ENCODE assay signal across 24 mouse cellular contexts in the genomic region with DNA sequence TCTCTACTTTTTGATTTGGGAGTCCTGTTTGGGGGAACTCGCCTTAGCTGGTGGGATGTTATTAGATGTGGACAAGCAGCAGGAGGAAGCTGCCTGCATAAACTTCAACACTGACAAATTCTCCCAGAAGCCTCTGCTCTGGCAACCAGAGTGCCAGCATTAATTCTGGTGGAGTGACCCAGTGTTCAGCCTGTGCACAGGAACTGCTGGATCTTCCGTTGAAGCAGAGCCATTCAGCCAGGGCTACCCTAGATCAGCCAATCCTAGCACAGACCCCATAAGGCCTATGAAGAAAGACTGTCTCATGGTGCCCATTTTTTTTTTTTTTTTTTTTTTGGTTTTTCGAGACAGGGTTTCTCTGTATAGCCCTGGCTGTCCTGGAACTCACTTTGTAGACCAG.
"Had no signal": no experiment of that assay in that cellular context is flagged by ENCODE, and none has a peak within 500 bp of the region (broad histone marks: within the 10 kb centered on the region; RNA-seq: fewer than 3 reads in every experiment).

No protein-coding gene starts in this region.

- H3K9me3 ChIP-seq: limb, embryonic 12.5 days; limb, embryonic 15.5 days; lung, embryonic 15.5 days; neural tube, embryonic 13.5 days had no signal

- ATAC-seq: intestine, embryonic 16.5 days; liver, postnatal 0 days; midbrain, embryonic 16.5 days had no signal

- H3K4me2 ChIP-seq: limb, embryonic 12.5 days; limb, embryonic 15.5 days; liver, embryonic 11.5 days; lung, embryonic 15.5 days; neural tube, embryonic 13.5 days had no signal

- H3K9ac ChIP-seq: limb, embryonic 12.5 days; limb, embryonic 15.5 days; liver, embryonic 14.5 days; liver, postnatal 0 days; lung, embryonic 15.5 days had no signal

- H3K4me3 ChIP-seq: limb, embryonic 12.5 days; limb, embryonic 15.5 days; lung, embryonic 15.5 days; megakaryocyte, embryonic 14.5 days; myocyte; neural tube, embryonic 13.5 days had no signal

- H3K36me3 ChIP-seq: limb, embryonic 12.5 days; limb, embryonic 15.5 days; lung, embryonic 15.5 days; neural tube, embryonic 13.5 days had no signal

- H3K27ac ChIP-seq: limb, embryonic 12.5 days; limb, embryonic 15.5 days; liver, embryonic 14.5 days; lung, embryonic 15.5 days; neural tube, embryonic 13.5 days; stomach, postnatal 0 days had no signal

- H3K27me3 ChIP-seq: limb, embryonic 12.5 days; limb, embryonic 15.5 days; lung, embryonic 15.5 days; neural tube, embryonic 13.5 days had no signal

- DNase-seq: kidney, adult 18-20 months; kidney, adult 9 months; kidney, postnatal 14 days; kidney, postnatal 4 days; left cerebral cortex, postnatal 4 days; liver, postnatal 0 days; lung, postnatal 10 days; lung, postnatal 36 days; right cerebral cortex, adult 18-20 months; right cerebral cortex, postnatal 14 days; right cerebral cortex, postnatal 4 days; thymus, adult 18-20 months; thymus, postnatal 36 days had no signal
